Mouse (Mus musculus) myocyte (in vitro differentiated cells): ENCODE measurements around the gene Lrrc46. TPM values are rescaled to one million over a fixed set of nuclear protein-coding genes. Genes with fewer than 3 reads are reported as not detected.

Experiments used
- H3K27me3 ChIP-seq: one replicate; pipeline ENCODE4 v1.6.1; 2011; ENCODE audit not compliant: control insufficient read depth, insufficient read depth, insufficient read length
- H3K36me3 ChIP-seq: one replicate; pipeline ENCODE4 v1.6.1; 2011; ENCODE audit not compliant: control insufficient read depth, insufficient read depth
- H3K4me2 ChIP-seq: one replicate; pipeline ENCODE4 v1.6.1; 2011; ENCODE audit warnings: low read depth, control low read depth
- H3K4me3 ChIP-seq: one replicate; pipeline ENCODE4 v1.5.1; 2011; ENCODE audit warnings: mild to moderate bottlenecking, control low read depth, moderate library complexity
- H3K79me2 ChIP-seq: one replicate; pipeline ENCODE4 v1.6.1; 2011; ENCODE audit not compliant: control insufficient read depth, insufficient read depth
- H3ac ChIP-seq: one replicate; pipeline ENCODE4 v1.6.1; 2011; ENCODE audit not compliant: control insufficient read depth, insufficient read length
- CEBPB ChIP-seq: IDR thresholded peaks from 2 replicates; pipeline ENCODE4 v1.6.1; 2011; ENCODE audit warnings: mild to moderate bottlenecking, moderate library complexity; ENCODE audit not compliant: poor library complexity, insufficient read depth, severe bottlenecking
- E2F4 ChIP-seq: IDR thresholded peaks from one replicate; pipeline ENCODE4 v1.6.1; 2011; ENCODE audit warnings: mild to moderate bottlenecking, control low read depth, moderate library complexity; ENCODE audit not compliant: insufficient read depth
- MAX ChIP-seq: IDR thresholded peaks from one replicate; pipeline ENCODE4 v1.6.1; 2011; ENCODE audit warnings: low read depth, mild to moderate bottlenecking, control low read depth
- MYOD1 ChIP-seq, 3 experiments: IDR thresholded peaks; one replicate each; pipeline ENCODE4 v1.6.1; 2011; ENCODE audit warnings: control low read depth in 2 of 3, low read depth in 2 of 3, mild to moderate bottlenecking in 2 of 3, moderate library complexity in 1 of 3; ENCODE audit not compliant: insufficient read length in 2 of 3, control insufficient read depth in 1 of 3
- MYOG ChIP-seq, 3 experiments: IDR thresholded peaks; one replicate each; pipeline ENCODE4 v1.6.1; 2011; ENCODE audit warnings: control low read depth in 2 of 3, low read depth in 2 of 3, mild to moderate bottlenecking in 2 of 3; ENCODE audit not compliant: insufficient read length in 2 of 3, control insufficient read depth in 1 of 3, insufficient read depth in 1 of 3
- POLR2A ChIP-seq: IDR thresholded peaks from one replicate; pipeline ENCODE4 v1.6.1; 2011; ENCODE audit warnings: low read depth, mild to moderate bottlenecking, control low read depth, moderate library complexity; ENCODE audit not compliant: insufficient read length
- POLR2AphosphoS2 ChIP-seq: IDR thresholded peaks from one replicate; pipeline ENCODE4 v1.6.1; 2011; ENCODE audit warnings: low read depth, control low read depth; ENCODE audit not compliant: insufficient read length
- REST ChIP-seq: IDR thresholded peaks from one replicate; pipeline ENCODE4 v1.6.1; 2011; ENCODE audit warnings: mild to moderate bottlenecking, control low read depth, moderate library complexity; ENCODE audit not compliant: insufficient read depth, insufficient read length
- SRF ChIP-seq: IDR thresholded peaks from one replicate; pipeline ENCODE4 v1.6.1; 2011; ENCODE audit warnings: low read depth; ENCODE audit not compliant: control insufficient read depth, insufficient read length
- TCF12 ChIP-seq: IDR thresholded peaks from one replicate; pipeline ENCODE4 v1.6.1; 2011; ENCODE audit warnings: mild to moderate bottlenecking, control low read depth; ENCODE audit not compliant: poor library complexity, insufficient read depth, severe bottlenecking
- TCF3 ChIP-seq: IDR thresholded peaks from one replicate; pipeline ENCODE4 v1.6.1; 2011; ENCODE audit warnings: low read depth, control low read depth; ENCODE audit not compliant: insufficient read length
- USF1 ChIP-seq: IDR thresholded peaks from one replicate; pipeline ENCODE4 v1.6.1; 2011; ENCODE audit warnings: low read depth, mild to moderate bottlenecking, control low read depth, moderate library complexity
- polyA plus RNA-seq: library from polyadenylated mRNA; unstranded; fragments of >200 nt; fragmentation: generic; extraction: Trizol; gene quantifications from one replicate; pipeline ENCODE4 v1.2.1, GENCODE M21; 2012; ENCODE audit warnings: missing spikeins

Gene Lrrc46
- polyA plus RNA-seq, 1 experiment: 1.4 TPM

GRCm38 (mm10) chr11:97082977-97083376 is 41.8 kb upstream of the Lrrc46 start:
- H3K4me2 ChIP-seq: peak overlapping the region; percentile 66
- TF ChIP-seq MAX (no peak), TCF3 (no peak)
- no peaks in the 10 kb centered on the region for H3K27me3 ChIP-seq
- H3K4me3 ChIP-seq: no peak overlapping the region
- H3K79me2 ChIP-seq: no peaks in the 10 kb centered on the region
- no peaks in the 10 kb centered on the region for H3K36me3 ChIP-seq
- no peak overlapping the region for H3ac ChIP-seq

GRCm38 (mm10) chr11:97080291-97080690 is 39.1 kb upstream of the Lrrc46 start:
- H3K79me2 ChIP-seq: no peaks in the 10 kb centered on the region
- TF ChIP-seq SRF (no peak), USF1 (no peak), POLR2AphosphoS2 (no peak), TCF12 (no peak), E2F4 (no peak), MAX (no peak)
- H3K36me3 ChIP-seq: no peaks in the 10 kb centered on the region
- no peaks in the 10 kb centered on the region for H3K27me3 ChIP-seq
- no peak overlapping the region for H3K4me3 ChIP-seq
- no peak overlapping the region for H3K4me2 ChIP-seq
- no peak overlapping the region for H3ac ChIP-seq

GRCm38 (mm10) chr11:97078751-97079150 is 37.5 kb upstream of the Lrrc46 start:
- Histone ChIP-seq H3K27me3 (no peaks in the 10 kb centered on the region), H3K4me3 (no peak overlapping the region), H3K79me2 (no peaks in the 10 kb centered on the region), H3K36me3 (no peaks in the 10 kb centered on the region), H3K4me2 (no peak overlapping the region), H3ac (no peak overlapping the region)
- TF ChIP-seq E2F4 (no peak), SRF (no peak), MYOD1 (IDR thresholded peaks at IDR 0.05; ENCODE audit: control insufficient read depth in 1 of 3, insufficient read length in 2 of 3, low read depth in 2 of 3) (no peak), TCF3 (no peak), POLR2A (no peak), REST (peak; percentile 97), POLR2AphosphoS2 (no peak), MYOG (IDR thresholded peaks at IDR 0.05; ENCODE audit: control insufficient read depth in 1 of 3, insufficient read depth in 1 of 3, insufficient read length in 2 of 3, low read depth in 2 of 3) (no peak)

DNA sequence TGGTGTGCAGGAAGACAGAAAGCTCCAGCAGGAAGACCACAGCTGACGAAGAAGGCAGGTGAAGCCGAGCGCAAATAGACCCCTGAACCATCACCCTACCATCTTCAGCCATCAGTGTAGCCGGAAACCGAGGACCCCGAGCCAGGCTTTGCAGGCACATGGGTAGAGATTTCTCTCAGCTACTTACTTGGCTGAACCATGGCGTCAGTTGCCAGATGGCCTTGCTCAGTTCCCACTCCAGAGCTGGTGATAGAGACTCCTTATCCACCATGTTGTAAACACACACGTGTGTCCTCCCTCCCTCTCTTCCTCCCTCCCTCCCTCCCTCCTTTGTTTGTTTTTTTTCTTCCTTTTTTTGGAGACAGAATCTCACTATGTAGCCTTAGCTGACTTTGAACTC is 33.0 kb upstream of the Lrrc46 start:
- no peak overlapping the region for H3ac ChIP-seq
- H3K36me3 ChIP-seq: no peaks in the 10 kb centered on the region
- no peaks in the 10 kb centered on the region for H3K27me3 ChIP-seq
- TF ChIP-seq MAX (no peak), CEBPB (no peak), MYOD1 (IDR thresholded peaks at IDR 0.05; ENCODE audit: control insufficient read depth in 1 of 3, insufficient read length in 2 of 3, low read depth in 2 of 3) (no peak), TCF3 (no peak), POLR2A (no peak), POLR2AphosphoS2 (no peak), SRF (no peak), MYOG (IDR thresholded peaks at IDR 0.05; ENCODE audit: control insufficient read depth in 1 of 3, insufficient read depth in 1 of 3, insufficient read length in 2 of 3, low read depth in 2 of 3) (no peak), E2F4 (no peak), REST (no peak), TCF12 (no peak)
- H3K4me3 ChIP-seq: no peak overlapping the region
- no peaks in the 10 kb centered on the region for H3K79me2 ChIP-seq
- H3K4me2 ChIP-seq: no peak overlapping the region

DNA sequence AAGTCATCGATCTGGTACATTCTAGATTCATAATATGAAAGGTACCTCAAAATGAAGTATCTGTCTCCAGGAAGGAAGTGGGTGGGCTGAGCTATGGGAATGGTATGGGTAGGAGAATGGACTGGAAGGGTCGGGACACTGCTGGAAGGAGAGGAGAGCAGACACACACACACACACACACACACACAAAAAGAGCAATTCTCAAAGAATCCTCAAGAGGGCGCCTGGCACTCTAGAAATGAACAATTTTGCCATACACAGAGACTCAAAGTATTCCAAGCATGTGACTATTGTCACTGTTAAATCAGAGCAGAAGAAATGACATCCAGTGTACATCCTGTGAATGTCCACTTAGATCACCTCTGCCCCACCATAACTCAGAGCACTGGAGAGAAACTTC is 31.3 kb upstream of the Lrrc46 start:
- Histone ChIP-seq H3K36me3 (no peaks in the 10 kb centered on the region), H3K27me3 (no peaks in the 10 kb centered on the region), H3K4me3 (no peak overlapping the region), H3K4me2 (no peak overlapping the region), H3K79me2 (no peaks in the 10 kb centered on the region), H3ac (no peak overlapping the region)
- TF ChIP-seq MYOG (IDR thresholded peaks at IDR 0.05; ENCODE audit: control insufficient read depth in 1 of 3, insufficient read depth in 1 of 3, insufficient read length in 2 of 3, low read depth in 2 of 3) (no peak), E2F4 (no peak), SRF (no peak), MAX (no peak), MYOD1 (IDR thresholded peaks at IDR 0.05; ENCODE audit: control insufficient read depth in 1 of 3, insufficient read length in 2 of 3, low read depth in 2 of 3) (no peak), CEBPB (no peak), POLR2AphosphoS2 (no peak), REST (no peak), USF1 (no peak), TCF12 (no peak), POLR2A (no peak), TCF3 (no peak)
